15 mouse cellular contexts compared by ENCODE assay signal in genomic region chr6:8299066-8299863, GRCm38 (mm10). TPM values are rescaled to one million over a fixed set of nuclear protein-coding genes. Genes with fewer than 3 reads are reported as not detected.
A peak's percentile ranks its signal among the peaks of the same experiment; 100 is the strongest.
DNase-seq lines count a peak whose midpoint lies in the region; ATAC-seq and TF ChIP-seq lines count a peak whose summit lies in the region.
"Had no signal": no experiment of that assay in that cellular context is flagged by ENCODE, and none has a peak within 500 bp of the region (broad histone marks: within the 10 kb centered on the region; RNA-seq: fewer than 3 reads in every experiment).

No protein-coding gene starts in this region.

- TF ChIP-seq CTCF in thymus, adult 2 months (IDR thresholded peaks at IDR 0.05; ENCODE audit: borderline replicate concordance, control insufficient read depth, extremely low read depth, insufficient read depth, low read length, poor library complexity): no peak

- no peak for TF ChIP-seq POLR2A in thymus, adult 2 months (IDR thresholded peaks at IDR 0.05; ENCODE audit: control insufficient read depth, extremely low read depth, insufficient read depth, low read length, poor library complexity)

- intact Hi-C loops in heart, postnatal 25 days (cut with DNase I): no loop called here

- H3K4me2 ChIP-seq in hindbrain, embryonic 13.5 days: no peak overlapping the region
- no peak overlapping the region for H3K4me2 ChIP-seq in hindbrain, embryonic 16.5 days (ENCODE audit: low read length)
- H3K4me2 ChIP-seq: embryonic facial prominence, embryonic 12.5 days; kidney, embryonic 15.5 days had no signal

- 0 out of 2 replicates have a peak overlapping the region, but pooled peaks have one; percentile 15 for H3K27ac ChIP-seq in hindbrain, embryonic 13.5 days
- H3K27ac ChIP-seq in hindbrain, embryonic 16.5 days (ENCODE audit: low read depth, low read length): no peak overlapping the region
- no peak overlapping the region; the same call in 1 of the 2 replicates for H3K27ac ChIP-seq in thymus, adult 2 months (ENCODE audit: control insufficient read depth, insufficient read depth, low read length)
- H3K27ac ChIP-seq: embryonic facial prominence, embryonic 12.5 days; heart, embryonic 10.5 days; hindbrain, embryonic 10.5 days; kidney, embryonic 15.5 days had no signal

- no peaks in the 10 kb centered on the region for H3K4me1 ChIP-seq in hindbrain, embryonic 13.5 days (replicated peaks)
- no peaks in the 10 kb centered on the region for H3K4me1 ChIP-seq in hindbrain, embryonic 16.5 days (ENCODE audit: control insufficient read depth, insufficient read depth, low read depth, low read length)
- H3K4me1 ChIP-seq in thymus, adult 2 months (replicated peaks; ENCODE audit: control insufficient read depth, insufficient read depth, low read length): no peaks in the 10 kb centered on the region
- H3K4me1 ChIP-seq: heart, embryonic 10.5 days; hindbrain, embryonic 10.5 days; kidney, embryonic 15.5 days had no signal

- H3K27me3 ChIP-seq in hindbrain, embryonic 13.5 days: no peaks in the 10 kb centered on the region
- no peaks in the 10 kb centered on the region for H3K27me3 ChIP-seq in hindbrain, embryonic 16.5 days (replicated peaks; ENCODE audit: control insufficient read depth, insufficient read depth, low read length)
- H3K27me3 ChIP-seq in thymus, adult 2 months (ENCODE audit: control insufficient read depth, insufficient read depth, low read length): no peaks in the 10 kb centered on the region
- H3K27me3 ChIP-seq: embryonic facial prominence, embryonic 12.5 days; kidney, embryonic 15.5 days had no signal

- 86% methylated on average over 6 of the region's 6 CpGs for WGBS in hindbrain, embryonic 13.5 days
- 80% methylated on average over 6 of the region's 6 CpGs for WGBS in hindbrain, embryonic 16.5 days
- WGBS in thymus, adult 2 months: 54% methylated on average over 6 of the region's 6 CpGs

- DNase-seq in CD4-positive helper T cell, adult 2 months (ENCODE audit: low read depth, low spot score): peak; percentile 7
- peak; percentile 33 for DNase-seq in thymus, adult 2 months
- no peak for DNase-seq in yolk sac, embryonic 10.5 days (ENCODE audit: low spot score)
- no peak for DNase-seq in heart, postnatal 25 days (ENCODE audit: low spot score)
- DNase-seq in gastrocnemius, postnatal 25 days: no peak
- DNase-seq: cerebellum, adult 9-10 months; liver had no signal

- H3K36me3 ChIP-seq in hindbrain, embryonic 13.5 days: no peaks in the 10 kb centered on the region
- no peaks in the 10 kb centered on the region for H3K36me3 ChIP-seq in hindbrain, embryonic 16.5 days (ENCODE audit: control insufficient read depth, insufficient read depth, low read length)
- H3K36me3 ChIP-seq in thymus, adult 2 months (ENCODE audit: control insufficient read depth, insufficient read depth, low read length): no peaks in the 10 kb centered on the region
- H3K36me3 ChIP-seq: embryonic facial prominence, embryonic 12.5 days; heart, embryonic 10.5 days; hindbrain, embryonic 10.5 days; kidney, embryonic 15.5 days had no signal

- H3K9ac ChIP-seq in hindbrain, embryonic 13.5 days: no peak overlapping the region
- no peak overlapping the region for H3K9ac ChIP-seq in hindbrain, embryonic 16.5 days (ENCODE audit: low read depth, low read length)
- H3K9ac ChIP-seq: embryonic facial prominence, embryonic 12.5 days; kidney, embryonic 15.5 days had no signal

- no peak for ATAC-seq in hindbrain, embryonic 13.5 days (ENCODE audit: low FRiP score)
- ATAC-seq in hindbrain, embryonic 16.5 days: no peak
- peak; percentile 47; the same call in 1 of the 2 replicates for ATAC-seq in common myeloid progenitor, adult 5-6 weeks (replicated peaks; ENCODE audit: low read depth, poor library complexity, severe bottlenecking)

- H3K4me3 ChIP-seq in hindbrain, embryonic 13.5 days: no peak overlapping the region
- H3K4me3 ChIP-seq in hindbrain, embryonic 16.5 days (ENCODE audit: low read length): no peak overlapping the region
- no peak overlapping the region for H3K4me3 ChIP-seq in thymus, adult 2 months (ENCODE audit: control insufficient read depth, insufficient read depth, low read length)
- H3K4me3 ChIP-seq: embryonic facial prominence, embryonic 12.5 days; heart, embryonic 10.5 days; hindbrain, embryonic 10.5 days; kidney, embryonic 15.5 days had no signal

- no peaks in the 10 kb centered on the region for H3K9me3 ChIP-seq in hindbrain, embryonic 13.5 days
- H3K9me3 ChIP-seq in hindbrain, embryonic 16.5 days (ENCODE audit: control insufficient read depth, low read length): no peaks in the 10 kb centered on the region
- H3K9me3 ChIP-seq: embryonic facial prominence, embryonic 12.5 days; heart, embryonic 10.5 days; hindbrain, embryonic 10.5 days; kidney, embryonic 15.5 days had no signal

RNA-seq across cellular contexts. Expression of gene Gm45062, which starts 40.0 kb away (rescaled TPM):
- polyA plus RNA-seq in hindbrain, embryonic 13.5 days (2015; fragmentation: Nextera tagmentation; extraction: Ambion mirVana): 13.1 and 15.0 TPM in 2 replicates
- polyA plus RNA-seq in hindbrain, embryonic 16.5 days (2015; fragmentation: Nextera tagmentation; extraction: Ambion mirVana): 10.9 and 11.1 TPM in 2 replicates
- total RNA-seq in common myeloid progenitor, adult 5-6 weeks (2017): 1.6 and 2.8 TPM in 2 replicates
- polyA plus RNA-seq in thymus, adult 2 months (2012; rRNA removed): 0.19 and 0.58 TPM in 2 replicates
- total RNA-seq in heart, postnatal 25 days (2021): not detected
- total RNA-seq in gastrocnemius, postnatal 25 days (2021): not detected
- total RNA-seq: adrenal gland, postnatal 4 days had no signal

RNA-seq across cellular contexts. Expression of gene Umad1, which starts 40.2 kb away (rescaled TPM):
- 48.2 and 49.5 TPM in 2 replicates for polyA plus RNA-seq in hindbrain, embryonic 13.5 days (2015; fragmentation: Nextera tagmentation; extraction: Ambion mirVana)
- polyA plus RNA-seq in hindbrain, embryonic 16.5 days (2015; fragmentation: Nextera tagmentation; extraction: Ambion mirVana): 61.0 and 62.6 TPM in 2 replicates
- 11.9 and 21.4 TPM in 2 replicates for total RNA-seq in common myeloid progenitor, adult 5-6 weeks (2017)
- 11.8 and 13.5 TPM in 2 replicates for polyA plus RNA-seq in thymus, adult 2 months (2012; rRNA removed)
- total RNA-seq in heart, postnatal 25 days (2021): 10 to 100 TPM in 1 of 2 experiments, 1 to 10 TPM in 1; 9.9 to 12.9 TPM
- total RNA-seq in gastrocnemius, postnatal 25 days (2021): 10 to 100 TPM; 10.2 to 10.4 TPM

RNA-seq across cellular contexts. Expression of gene Rpa3, which starts 40.3 kb away (rescaled TPM):
- 69.8 and 72.5 TPM in 2 replicates for polyA plus RNA-seq in hindbrain, embryonic 13.5 days (2015; fragmentation: Nextera tagmentation; extraction: Ambion mirVana)
- polyA plus RNA-seq in hindbrain, embryonic 16.5 days (2015; fragmentation: Nextera tagmentation; extraction: Ambion mirVana): 47.5 and 50.4 TPM in 2 replicates
- total RNA-seq in common myeloid progenitor, adult 5-6 weeks (2017): 113 and 129 TPM in 2 replicates
- polyA plus RNA-seq in thymus, adult 2 months (2012; rRNA removed): 12.6 TPM in 2 replicates
- total RNA-seq in heart, postnatal 25 days (2021): 10 to 100 TPM; 21.0 to 23.8 TPM
- total RNA-seq in gastrocnemius, postnatal 25 days (2021): 1 to 10 TPM; 8.6 to 9.7 TPM

Comparison
In these comparisons a context has a peak if more than half of its experiments do, and no peak if none do; other contexts are left out.
1. DNase-seq: peak in CD4-positive helper T cell, adult 2 months (single experiment) and thymus, adult 2 months (single experiment); none in yolk sac, embryonic 10.5 days (single experiment), heart, postnatal 25 days (single experiment) and gastrocnemius, postnatal 25 days (single experiment).